Mouse (Mus musculus) heart, adult 2 months (tissue): ENCODE measurements around the gene Olfr965.

Source experiments
- CTCF ChIP-seq: fragments of 200-600 bp; IDR thresholded peaks from 2 replicates; pipeline ENCODE4 v1.8.1; 2022; ENCODE audit warnings: antibody characterized with exemption, mild to moderate bottlenecking, moderate library complexity
- EP300 ChIP-seq: fragments of 200-500 bp; IDR thresholded peaks from 2 replicates; pipeline ENCODE4 v1.6.1; 2011; ENCODE audit warnings: low read depth, low read length, control low read depth; ENCODE audit not compliant: insufficient read depth
- POLR2A ChIP-seq: fragments of 200-500 bp; IDR thresholded peaks from 2 replicates; pipeline ENCODE4 v1.6.1; 2011; ENCODE audit warnings: mild to moderate bottlenecking, low read depth, low read length, control low read depth; ENCODE audit not compliant: insufficient read depth

GRCm38 (mm10) chr9:39740741-39741140, 29.6 kb downstream of the Olfr965 start:
- TF ChIP-seq CTCF (no peak), EP300 (no peak), POLR2A (no peak)
